Mouse (Mus musculus): Measurements from ENCODE around the gene Spink4. TPM values are rescaled to one million over a fixed set of nuclear protein-coding genes. Genes with fewer than 3 reads are reported as not detected.

Gene Spink4
- total RNA-seq, 2 experiments from 2014 or later: not detected

GRCm38 (mm10) chr4:40947565-40948159, 27.8 kb downstream of the Spink4 start:
- DNase-seq (ENCODE audit: extremely low spot score in 1 of 2, low spot score in 2 of 2): peak in 1 of 2 experiments; percentile 22
- intact Hi-C loops (cut with DNase I): no loop called here

GRCm38 (mm10) chr4:40948160-40948708, 28.4 kb downstream of the Spink4 start, which contains the start of the genes Bag1 and Chmp5:
Gene Bag1 (minus strand): TSS chr4:40948294.
Gene Chmp5 (plus strand): TSS chr4:40948407.
- DNase-seq (ENCODE audit: extremely low spot score in 1 of 2, low spot score in 2 of 2): peak; percentile 96 to 99
- intact Hi-C loops (cut with DNase I): no loop called here

- DNase-seq (ENCODE audit: extremely low spot score in 1 of 2, low spot score in 2 of 2): no peak
- intact Hi-C loops (cut with DNase I): no loop called here
Measured at GRCm38 (mm10) chr4:40953521-40953920, 33.7 kb downstream of the Spink4 start.

- intact Hi-C loops (cut with DNase I): loop anchor here (5.0 kb wide), 1 partner anchor 46 kb away; no protein-coding TSS in a partner anchor
- no peak for DNase-seq (ENCODE audit: extremely low spot score in 1 of 2, low spot score in 2 of 2)
Measured at GRCm38 (mm10) chr4:40955942-40956341, 36.1 kb downstream of the Spink4 start.

GRCm38 (mm10) chr4:40963536-40963935, 43.7 kb downstream of the Spink4 start:
- DNase-seq (ENCODE audit: extremely low spot score in 1 of 2, low spot score in 2 of 2): no peak
- intact Hi-C loops (cut with DNase I): no loop called here

GRCm38 (mm10) chr4:40969161-40969560, 49.3 kb downstream of the Spink4 start:
- no peak for DNase-seq (ENCODE audit: extremely low spot score in 1 of 2, low spot score in 2 of 2)
- intact Hi-C loops (cut with DNase I): no loop called here

- intact Hi-C loops (cut with DNase I): no loop called here
- no peak for DNase-seq (ENCODE audit: extremely low spot score in 1 of 2, low spot score in 2 of 2)
Measured at GRCm38 (mm10) chr4:40969781-40970591, 50.1 kb downstream of the Spink4 start.

GRCm38 (mm10) chr4:40970592-40970841, 50.7 kb downstream of the Spink4 start:
- DNase-seq (ENCODE audit: extremely low spot score in 1 of 2, low spot score in 2 of 2): no peak
- intact Hi-C loops (cut with DNase I): no loop called here

- DNase-seq (ENCODE audit: extremely low spot score in 1 of 2, low spot score in 2 of 2): peak; percentile 95 to 98
- intact Hi-C loops (cut with DNase I): no loop called here
Measured at GRCm38 (mm10) chr4:40970842-40971701, 51.2 kb downstream of the Spink4 start, which contains the start of gene Nfx1. Gene Nfx1 (plus strand): TSS chr4:40970906.

GRCm38 (mm10) chr4:40971744-40972143, 51.9 kb downstream of the Spink4 start:
- intact Hi-C loops (cut with DNase I): no loop called here
- DNase-seq (ENCODE audit: extremely low spot score in 1 of 2, low spot score in 2 of 2): peak in 1 of 2 experiments; percentile 62

GRCm38 (mm10) chr4:40974011-40974410, 54.2 kb downstream of the Spink4 start:
- DNase-seq (ENCODE audit: extremely low spot score in 1 of 2, low spot score in 2 of 2): no peak
- intact Hi-C loops (cut with DNase I): no loop called here

- intact Hi-C loops (cut with DNase I): no loop called here
- no peak for DNase-seq (ENCODE audit: extremely low spot score in 1 of 2, low spot score in 2 of 2)
Measured at GRCm38 (mm10) chr4:40975678-40976077, 55.8 kb downstream of the Spink4 start.

GRCm38 (mm10) chr4:40976651-40977050, 56.8 kb downstream of the Spink4 start:
- intact Hi-C loops (cut with DNase I): no loop called here
- DNase-seq (ENCODE audit: extremely low spot score in 1 of 2, low spot score in 2 of 2): no peak

GRCm38 (mm10) chr4:40979430-40979829, 59.6 kb downstream of the Spink4 start:
- DNase-seq (ENCODE audit: extremely low spot score in 1 of 2, low spot score in 2 of 2): no peak
- intact Hi-C loops (cut with DNase I): no loop called here

Other genes with a start within 250 kb of the Spink4 start
- 10 to 100 TPM; 28.9 to 30.1 TPM for gene Aptx, start 216.9 kb upstream of the Spink4 start, total RNA-seq (2021)
- gene Dnaja1, start 197.9 kb upstream of the Spink4 start, total RNA-seq (2021): 100 to 1,000 TPM; 341 to 351 TPM
- 10 to 100 TPM; 43.5 to 49.4 TPM for gene Smu1, start 162.1 kb upstream of the Spink4 start, total RNA-seq (2021)
- gene B4galt1, start 66.0 kb upstream of the Spink4 start, total RNA-seq (2021): 1 to 10 TPM; 6.8 to 7.0 TPM
- gene Bag1, start 28.2 kb downstream of the Spink4 start, total RNA-seq (2021): 100 to 1,000 TPM; 167 to 168 TPM
- gene Chmp5, start 28.4 kb downstream of the Spink4 start, total RNA-seq (2021): 10 to 100 TPM; 66.9 to 71.9 TPM
- gene Nfx1, start 50.9 kb downstream of the Spink4 start, total RNA-seq (2021): 10 to 100 TPM; 58.8 to 59.4 TPM
- not detected for gene Aqp7, start 128.1 kb downstream of the Spink4 start, total RNA-seq (2021)
- not detected for gene Aqp3, start 178.1 kb downstream of the Spink4 start, total RNA-seq (2021)
- 10 to 100 TPM; 83.6 to 88.4 TPM for gene Nol6, start 204.4 kb downstream of the Spink4 start, total RNA-seq (2021)
- 10 to 100 TPM; 91.3 to 93.6 TPM for gene Ube2r2, start 215.7 kb downstream of the Spink4 start, total RNA-seq (2021)

All from left cerebral cortex, postnatal 10 days (tissue).